Mouse (Mus musculus): ENCODE results near the gene Cradd. TPM values are rescaled to one million over a fixed set of nuclear protein-coding genes. Genes with fewer than 3 reads are reported as not detected.

Gene Cradd
- total RNA-seq, 2 experiments from 2014 or later = 7.4 TPM

DNA sequence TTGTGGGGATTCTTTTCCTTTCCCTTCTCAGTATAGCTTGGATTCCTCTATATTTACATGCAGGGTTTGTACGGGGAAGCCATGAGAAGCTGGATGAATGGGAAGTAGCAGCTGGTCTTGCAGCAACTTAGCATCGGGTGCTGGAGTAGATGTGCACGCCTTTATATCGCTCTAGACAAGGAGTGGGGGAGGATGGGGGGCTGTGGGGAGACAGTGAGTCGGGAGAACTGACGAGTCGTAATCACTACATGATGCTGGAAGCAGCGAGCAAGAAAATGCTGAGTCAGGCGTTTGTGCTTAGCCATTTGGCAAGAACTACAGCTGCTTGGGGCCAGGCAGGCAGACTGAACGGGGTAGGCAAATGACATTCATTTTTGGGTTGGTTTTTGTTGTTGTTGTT, 142.4 kb downstream of the Cradd start:
- intact Hi-C loops (cut with DNase I) = no loop called here
- DNase-seq = peak; percentile 51

- intact Hi-C loops (cut with DNase I) = no loop called here
- DNase-seq = no peak
These were observed 143.0 kb downstream of the Cradd start for GRCm38 (mm10) chr10:95180900-95181299.

GRCm38 (mm10) chr10:95180177-95180576, 143.8 kb downstream of the Cradd start:
- no peak for DNase-seq
- intact Hi-C loops (cut with DNase I) = no loop called here

GRCm38 (mm10) chr10:95178785-95179184, 145.1 kb downstream of the Cradd start:
- no peak for DNase-seq
- intact Hi-C loops (cut with DNase I) = no loop called here

DNA sequence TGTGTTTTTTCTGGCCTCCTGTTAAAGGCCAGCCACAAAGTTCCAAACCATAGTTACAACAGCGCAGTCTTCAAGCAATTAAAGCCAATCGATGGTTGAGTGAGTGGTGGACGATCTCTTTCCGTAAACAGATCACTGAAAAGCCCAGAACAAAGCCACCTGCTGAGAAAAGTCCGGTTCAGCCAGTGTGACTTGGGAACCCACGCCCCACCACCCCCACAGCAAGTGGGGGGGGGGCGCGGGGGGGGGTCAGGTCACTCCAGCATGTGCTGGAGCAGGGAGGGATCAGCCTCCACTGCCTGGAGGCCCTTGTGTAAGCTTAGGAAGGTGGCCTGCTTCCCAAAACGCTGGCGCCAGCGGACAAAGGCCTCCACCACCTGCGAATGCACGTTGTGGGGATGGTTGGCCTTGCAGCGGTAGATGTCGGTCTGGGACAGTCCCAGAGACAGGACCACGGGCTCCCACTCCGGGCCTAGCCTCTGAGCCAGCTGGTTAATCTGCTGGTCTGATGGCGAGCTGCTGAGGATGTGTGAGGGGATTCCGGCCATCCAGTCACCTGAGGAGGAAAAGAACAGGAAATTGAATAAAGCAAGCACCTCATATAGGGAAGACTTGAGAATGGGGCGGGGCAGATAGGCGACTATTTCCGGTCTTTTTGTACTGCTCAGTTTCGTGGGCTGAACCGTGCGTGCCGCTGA, 148.4 kb downstream of the Cradd start:
- intact Hi-C loops (cut with DNase I) = no loop called here
- no peak for DNase-seq

DNA sequence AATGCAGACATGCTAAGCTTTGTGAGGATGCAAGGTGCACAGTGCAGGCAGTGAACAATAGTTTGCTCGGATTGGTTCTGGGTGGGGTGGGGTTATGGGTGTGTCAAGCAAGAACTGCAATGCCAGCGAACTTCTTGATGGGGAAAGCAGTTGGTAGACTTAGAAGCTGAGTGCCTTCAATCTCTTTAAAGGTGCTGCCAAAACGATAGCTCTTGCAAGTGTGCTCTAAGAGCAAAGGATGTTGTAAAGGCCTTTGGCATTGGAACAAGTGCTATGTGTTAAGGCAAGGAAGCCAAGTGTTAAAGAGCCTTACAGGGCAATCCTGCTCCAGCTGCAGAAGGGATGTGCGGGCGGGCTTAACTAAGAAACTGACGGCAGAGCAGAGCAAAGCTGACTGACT, 149.7 kb downstream of the Cradd start:
- no peak for DNase-seq
- intact Hi-C loops (cut with DNase I) = no loop called here

GRCm38 (mm10) chr10:95170721-95171354, 153.1 kb downstream of the Cradd start:
- no peak for DNase-seq
- intact Hi-C loops (cut with DNase I) = no loop called here

- no peak for DNase-seq
- intact Hi-C loops (cut with DNase I) = no loop called here
These were observed 159.0 kb downstream of the Cradd start for GRCm38 (mm10) chr10:95164949-95165348.

DNA sequence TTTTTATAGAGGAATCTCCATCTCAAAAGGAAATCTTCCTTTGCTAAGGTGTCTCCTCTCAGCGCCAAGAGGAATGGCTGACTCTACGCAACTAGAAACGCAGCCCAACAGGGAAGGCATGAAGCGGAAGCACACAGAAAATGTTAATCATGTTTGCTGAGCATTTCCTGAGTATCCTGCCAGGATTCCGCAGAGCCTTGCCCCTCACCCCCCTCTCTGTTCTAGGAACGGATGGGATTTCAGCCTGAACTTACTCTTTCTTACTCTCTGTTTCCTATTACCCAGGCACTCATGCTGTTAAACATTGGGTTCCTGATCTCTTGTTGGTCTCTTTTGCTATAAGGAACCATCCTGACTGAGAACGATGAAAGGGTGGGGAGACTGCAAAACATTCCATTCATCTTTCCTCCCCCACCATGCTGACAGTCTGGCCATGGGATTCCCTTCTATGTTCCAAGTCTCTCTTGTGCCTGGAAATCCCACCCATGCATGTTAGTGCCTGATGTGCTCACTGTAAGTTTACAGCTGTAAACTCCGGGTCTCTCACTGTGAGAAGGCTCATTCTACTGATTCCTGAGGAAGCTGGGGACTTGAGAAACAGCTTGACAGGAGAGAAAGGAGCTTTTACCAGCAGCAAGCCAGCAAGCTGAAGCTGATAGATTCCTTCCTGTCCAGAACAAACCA, 161.1 kb downstream of the Cradd start:
- DNase-seq = no peak
- intact Hi-C loops (cut with DNase I) = no loop called here

DNA sequence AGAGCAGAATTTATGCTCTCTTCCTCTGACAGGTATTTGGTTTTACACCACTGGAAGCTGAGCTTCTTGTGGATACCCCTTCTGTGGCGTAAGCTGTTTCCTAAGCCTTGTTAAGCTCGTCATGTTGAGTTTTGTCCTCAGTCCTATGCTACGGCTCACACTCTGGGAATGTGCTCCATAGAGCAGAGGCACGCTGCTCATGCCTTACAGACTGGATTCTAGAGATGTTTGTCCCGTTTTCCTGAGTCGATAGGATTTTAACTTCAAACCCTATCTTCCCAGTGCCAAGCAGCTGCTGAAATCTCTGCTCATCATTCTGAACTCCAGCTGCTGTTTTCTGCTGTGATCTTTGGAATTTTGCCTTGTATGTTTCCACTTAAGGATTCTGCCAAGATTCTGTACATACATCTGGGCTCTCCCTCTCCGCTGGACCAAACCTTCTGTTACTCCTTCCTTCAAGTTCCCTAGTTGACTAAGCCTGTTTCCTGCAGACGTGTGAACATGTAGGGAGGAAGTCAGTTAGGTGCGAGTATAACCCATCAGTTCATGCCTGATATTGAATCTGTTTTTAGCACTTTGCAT, 164.2 kb downstream of the Cradd start:
- no peak for DNase-seq

GRCm38 (mm10) chr10:95156410-95156809, 167.5 kb downstream of the Cradd start:
- intact Hi-C loops (cut with DNase I) = no loop called here

More for the DNA sequence above, 164.2 kb downstream of the Cradd start:
- intact Hi-C loops (cut with DNase I) = no loop called here

GRCm38 (mm10) chr10:95154675-95155074, 169.3 kb downstream of the Cradd start:
- intact Hi-C loops (cut with DNase I) = no loop called here
- no peak for DNase-seq

More at GRCm38 (mm10) chr10:95156410-95156809, 167.5 kb downstream of the Cradd start:
- DNase-seq = no peak

DNA sequence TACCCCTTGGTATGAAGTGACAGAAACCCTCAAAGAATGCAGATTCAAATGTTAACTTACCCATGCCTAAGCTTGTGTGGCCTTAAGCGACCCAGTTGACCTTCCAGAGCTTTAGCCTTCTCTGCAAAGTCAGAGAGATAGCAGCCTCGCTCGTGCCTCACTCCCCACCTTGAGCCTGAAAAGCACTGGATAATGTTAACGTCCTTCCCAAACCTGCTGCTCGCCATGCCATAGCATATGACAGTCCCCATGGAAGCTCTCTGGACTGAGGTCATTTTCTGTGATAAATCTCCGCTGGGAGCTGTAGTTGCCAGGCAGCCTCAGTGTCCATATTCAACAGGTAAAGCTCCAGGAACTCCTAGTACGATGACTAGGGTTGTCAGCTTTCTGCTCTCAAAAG, 170.7 kb downstream of the Cradd start:
- DNase-seq = no peak
- intact Hi-C loops (cut with DNase I) = no loop called here

- DNase-seq = no peak
- intact Hi-C loops (cut with DNase I) = no loop called here
These were observed 171.4 kb downstream of the Cradd start for GRCm38 (mm10) chr10:95152503-95152989.

DNA sequence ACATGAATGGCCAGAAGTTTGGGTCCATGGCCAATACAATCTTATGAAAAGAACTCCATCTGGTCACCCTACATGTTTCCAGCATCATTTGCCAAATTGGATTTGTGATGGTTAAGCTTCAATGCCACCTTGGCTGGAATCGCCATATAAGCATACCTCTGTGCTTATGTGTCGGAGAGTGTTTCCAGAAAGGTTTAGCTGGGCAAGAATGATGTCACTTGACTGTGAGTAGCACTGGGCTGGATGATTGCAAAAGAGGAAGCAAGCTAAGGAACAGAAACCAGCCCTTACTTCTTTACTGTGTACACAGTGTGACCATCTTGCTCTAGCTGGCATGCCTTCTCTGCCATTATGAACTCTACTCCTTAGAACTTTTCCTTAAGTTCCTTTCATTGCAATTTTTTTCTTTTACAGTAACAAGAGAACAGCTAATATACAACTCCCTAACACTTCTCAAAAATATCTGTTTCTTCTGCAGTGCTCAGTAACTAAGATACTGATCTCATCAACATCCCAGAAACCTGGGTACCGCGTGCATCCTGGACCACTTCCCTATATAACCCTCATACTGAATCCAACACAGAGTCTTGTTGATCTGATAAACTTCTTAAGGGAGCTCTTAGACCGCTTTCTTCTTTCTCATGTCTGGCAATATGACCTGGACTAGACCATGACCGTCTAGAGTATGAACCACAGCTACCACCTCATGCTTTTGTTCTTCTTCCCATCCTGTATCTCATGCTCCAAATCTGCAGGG, 172.7 kb downstream of the Cradd start:
- intact Hi-C loops (cut with DNase I) = no loop called here
- no peak for DNase-seq

DNA sequence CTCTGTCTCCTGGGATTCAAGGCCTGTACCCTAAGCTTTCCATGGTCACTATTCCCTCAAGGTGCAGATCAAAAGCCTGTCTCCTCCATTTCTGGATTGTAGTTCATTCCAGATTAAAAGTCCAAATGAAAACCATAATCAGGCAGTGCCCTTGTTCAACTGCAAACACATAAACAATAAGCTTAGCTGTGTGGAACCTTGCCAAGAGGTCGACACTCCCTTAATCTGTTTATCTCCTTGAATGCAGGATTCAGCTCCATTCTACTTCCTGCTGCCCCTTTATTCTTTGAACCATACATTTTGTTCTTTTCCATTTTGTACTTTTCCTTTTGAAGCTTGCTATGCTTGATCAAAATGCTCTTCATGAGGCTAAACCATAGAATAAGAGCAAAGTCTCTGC, 174.3 kb downstream of the Cradd start:
- DNase-seq = no peak
- intact Hi-C loops (cut with DNase I) = no loop called here

DNA sequence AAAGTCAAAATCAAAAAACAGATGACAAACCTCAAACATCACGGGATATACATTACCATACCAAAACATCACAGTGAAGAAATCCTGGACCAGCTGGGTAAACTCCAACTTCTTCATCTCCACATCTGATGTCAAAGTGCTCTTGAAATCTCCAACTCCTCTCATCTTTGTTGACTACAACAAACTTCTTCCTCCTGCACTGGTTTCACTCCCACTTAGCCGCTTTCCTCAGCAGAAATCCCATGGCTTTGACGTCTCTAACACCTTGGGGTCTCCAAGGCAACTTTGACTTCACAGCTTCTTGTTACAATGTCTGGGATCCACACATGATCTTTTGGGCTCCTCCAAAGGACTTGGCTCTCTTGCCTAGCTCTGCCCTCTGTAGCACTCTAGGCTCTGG, 175.3 kb downstream of the Cradd start:
- DNase-seq = no peak
- intact Hi-C loops (cut with DNase I) = no loop called here

GRCm38 (mm10) chr10:95147136-95147901, 176.6 kb downstream of the Cradd start:
- no peak for DNase-seq
- intact Hi-C loops (cut with DNase I) = no loop called here

DNA sequence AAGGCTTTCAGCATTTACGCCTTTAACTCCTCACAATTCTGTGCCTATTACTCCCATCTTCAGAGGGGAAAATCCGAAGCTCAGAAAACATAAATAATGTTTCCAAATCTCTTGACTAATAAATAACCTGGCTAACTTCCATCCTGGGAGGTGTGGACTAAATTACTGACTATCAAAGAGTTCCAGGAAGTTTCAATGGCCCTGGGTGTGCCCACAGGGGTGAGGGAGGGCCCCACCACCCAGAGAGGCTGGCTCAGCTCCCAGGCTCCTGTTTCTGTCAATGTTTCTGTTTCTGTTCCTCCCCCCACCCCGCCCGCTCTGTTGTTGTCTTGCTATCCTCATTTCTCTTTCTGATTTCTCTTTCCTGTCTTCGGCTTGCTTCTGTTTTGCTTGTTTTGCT, 177.4 kb downstream of the Cradd start:
- intact Hi-C loops (cut with DNase I) = no loop called here
- DNase-seq = peak; percentile 37

All from left cerebral cortex, postnatal 4 days (tissue).